Mouse (Mus musculus): ENCODE results near the gene Chfr. TPM values are rescaled to one million over a fixed set of nuclear protein-coding genes. Genes with fewer than 3 reads are reported as not detected.

The Chfr gene
- polyA plus RNA-seq, 1 experiment, result 185 TPM

DNA sequence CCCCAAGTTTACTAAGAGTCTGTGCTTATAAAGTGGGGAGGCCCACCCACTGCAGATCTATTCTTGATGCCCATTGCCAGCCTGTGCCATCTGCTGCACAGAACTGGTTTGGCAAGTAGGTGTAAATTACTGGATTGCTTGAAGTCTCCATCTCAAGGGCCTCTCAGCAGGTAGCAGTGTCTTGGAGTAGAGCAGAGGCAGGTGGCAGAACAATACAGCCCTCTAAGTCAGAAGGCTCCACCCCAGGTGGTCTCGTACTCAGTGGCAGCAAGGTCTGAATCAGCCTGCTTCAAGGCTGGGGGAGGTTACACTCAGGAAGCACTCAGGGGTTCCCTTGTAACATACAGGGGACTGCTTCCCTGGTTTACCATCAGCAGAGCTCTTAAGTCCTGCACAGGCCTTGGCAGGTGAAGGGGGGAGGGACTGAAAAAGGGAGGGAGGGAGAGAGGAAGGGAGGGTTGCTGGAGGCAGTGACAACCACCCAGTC is 36.6 kb upstream of the Chfr start:
- no peak overlapping the region for H3K4me3 ChIP-seq (ENCODE audit: control insufficient read depth, insufficient read depth, low read length)
- H3K27ac ChIP-seq (ENCODE audit: control insufficient read depth, insufficient read depth, low read length), result peak overlapping the region; percentile 2; the same call in 1 of the 2 replicates
- H3K4me1 ChIP-seq (replicated peaks; ENCODE audit: control insufficient read depth, insufficient read depth, low read length), result peaks cover 46% of the 10 kb centered on the region
- H3K36me3 ChIP-seq (ENCODE audit: control insufficient read depth, insufficient read depth, low read length), result no peaks in the 10 kb centered on the region; the same call in 1 of the 2 replicates
- H3K27me3 ChIP-seq (ENCODE audit: control insufficient read depth, insufficient read depth, low read length), result no peaks in the 10 kb centered on the region
- no peak for DNase-seq
- 13% methylated on average over 1 of the region's 1 CpGs for WGBS
- TF ChIP-seq POLR2A (IDR thresholded peaks at IDR 0.05; ENCODE audit: control insufficient read depth, extremely low read depth, insufficient read depth, low read length, poor library complexity) (no peak; the same call in 1 of the 2 replicates), CTCF (IDR thresholded peaks at IDR 0.05; ENCODE audit: borderline replicate concordance, control insufficient read depth, extremely low read depth, insufficient read depth, low read length, poor library complexity) (no peak)

DNA sequence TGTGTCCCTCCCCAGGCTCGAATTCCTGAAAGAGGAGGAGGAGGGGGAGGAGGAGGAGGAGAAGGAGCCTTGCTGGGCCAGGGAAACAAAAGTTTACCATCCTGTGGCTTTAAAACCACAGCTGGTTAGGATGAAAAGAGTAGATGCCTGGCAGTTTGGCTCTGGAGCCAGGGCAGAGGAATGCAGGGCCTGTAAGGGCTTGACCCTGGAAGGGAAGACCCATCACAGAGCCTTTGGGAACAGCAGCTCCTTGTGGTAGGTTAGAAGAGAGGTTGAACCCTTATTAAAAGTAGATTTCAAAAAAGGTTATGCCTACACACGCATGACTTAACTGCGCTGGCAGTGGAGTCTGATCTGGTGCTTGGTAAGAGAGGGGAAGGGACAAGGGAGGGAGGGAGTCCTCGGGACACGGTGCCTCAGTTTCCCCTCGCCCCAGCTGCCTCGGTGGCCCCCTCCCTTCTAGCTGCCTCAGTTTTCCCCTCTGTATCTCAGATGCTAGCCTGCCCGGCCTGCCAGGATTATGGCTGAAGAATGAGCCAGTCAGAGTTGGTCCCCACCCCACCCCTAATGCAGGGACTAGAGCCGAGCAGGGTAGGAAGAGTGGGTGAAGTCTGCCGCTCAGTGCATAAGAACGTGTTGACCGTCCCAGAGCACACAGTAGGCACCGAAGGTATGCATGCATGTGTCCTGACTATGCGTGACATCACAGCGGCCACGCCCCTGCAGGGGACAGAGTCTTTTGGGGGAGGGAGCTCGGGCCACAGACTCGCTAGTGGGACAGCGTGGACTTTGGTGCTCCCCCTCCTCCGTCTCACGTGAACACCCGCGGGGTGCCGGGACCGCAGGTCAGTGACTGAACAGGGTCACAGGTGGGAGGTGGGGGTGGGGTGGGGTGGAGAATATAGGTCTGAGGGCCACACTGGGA is 35.7 kb upstream of the Chfr start, which contains the start of gene Plcxd1:
Gene Plcxd1, plus strand, starts transcription at position 314 of the 925 bp plus-strand sequence.
- Histone ChIP-seq H3K27ac (ENCODE audit: control insufficient read depth, insufficient read depth, low read length) (peak within 1 kb of the TSS; percentile 2; the same call in 1 of the 2 replicates), H3K4me1 (replicated peaks; ENCODE audit: control insufficient read depth, insufficient read depth, low read length) (peaks cover 44% of the 10 kb centered on the region), H3K4me3 (ENCODE audit: control insufficient read depth, insufficient read depth, low read length) (peak within 1 kb of the TSS; percentile 46), H3K27me3 (ENCODE audit: control insufficient read depth, insufficient read depth, low read length) (no peaks in the 10 kb centered on the region), H3K36me3 (ENCODE audit: control insufficient read depth, insufficient read depth, low read length) (peaks cover 3% of the 10 kb centered on the region; the same call in 1 of the 2 replicates)
- no peak for TF ChIP-seq CTCF (IDR thresholded peaks at IDR 0.05; ENCODE audit: borderline replicate concordance, control insufficient read depth, extremely low read depth, insufficient read depth, low read length, poor library complexity)
- TF ChIP-seq POLR2A (IDR thresholded peaks at IDR 0.05; ENCODE audit: control insufficient read depth, extremely low read depth, insufficient read depth, low read length, poor library complexity), result no peak
- WGBS, result 53% methylated on average over 25 of the region's 25 CpGs
- DNase-seq, result no peak

DNA sequence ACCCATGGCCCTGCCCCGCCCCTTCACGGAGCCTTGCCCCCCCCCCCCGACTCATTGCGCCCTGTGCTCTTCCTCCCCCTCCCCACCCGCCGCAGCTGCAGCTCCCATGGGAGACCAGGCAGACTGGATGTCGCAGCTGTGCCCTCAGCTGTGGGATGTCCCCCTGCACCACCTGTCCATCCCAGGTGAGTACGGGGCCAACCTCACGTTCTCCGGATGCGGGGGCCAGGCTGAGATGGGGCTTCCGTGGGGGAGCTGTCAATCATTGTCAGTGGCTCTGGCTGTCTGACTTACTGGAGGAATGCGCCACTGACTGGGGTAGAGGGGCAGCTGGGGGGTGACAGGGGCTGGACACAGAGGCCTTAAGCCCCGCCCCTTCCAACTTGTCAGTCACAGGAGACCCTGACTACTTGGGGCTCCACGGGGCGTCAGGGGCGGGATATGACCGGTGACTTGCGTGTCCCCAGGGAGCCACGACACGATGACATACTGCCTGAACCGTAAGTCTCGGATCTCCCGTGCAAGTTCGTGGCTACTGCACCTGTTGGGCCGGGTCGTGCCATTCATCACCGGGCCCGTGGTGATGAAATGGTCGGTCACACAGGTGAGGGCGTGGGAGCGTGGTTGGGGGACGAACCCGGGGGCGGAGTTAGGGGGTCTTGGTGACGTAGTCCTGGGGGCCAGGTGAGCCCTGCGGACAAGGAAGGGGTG is 34.6 kb upstream of the Chfr start:
- Histone ChIP-seq H3K27me3 (ENCODE audit: control insufficient read depth, insufficient read depth, low read length) (no peaks in the 10 kb centered on the region), H3K27ac (ENCODE audit: control insufficient read depth, insufficient read depth, low read length) (no peak overlapping the region), H3K36me3 (ENCODE audit: control insufficient read depth, insufficient read depth, low read length) (peaks cover 3% of the 10 kb centered on the region; the same call in 1 of the 2 replicates), H3K4me1 (replicated peaks; ENCODE audit: control insufficient read depth, insufficient read depth, low read length) (peaks cover 39% of the 10 kb centered on the region), H3K4me3 (ENCODE audit: control insufficient read depth, insufficient read depth, low read length) (peak overlapping the region; percentile 46)
- WGBS, result 4% methylated on average over 37 of the region's 37 CpGs
- DNase-seq, result peak; percentile 62
- TF ChIP-seq POLR2A (IDR thresholded peaks at IDR 0.05; ENCODE audit: control insufficient read depth, extremely low read depth, insufficient read depth, low read length, poor library complexity) (no peak), CTCF (IDR thresholded peaks at IDR 0.05; ENCODE audit: borderline replicate concordance, control insufficient read depth, extremely low read depth, insufficient read depth, low read length, poor library complexity) (no peak)

DNA sequence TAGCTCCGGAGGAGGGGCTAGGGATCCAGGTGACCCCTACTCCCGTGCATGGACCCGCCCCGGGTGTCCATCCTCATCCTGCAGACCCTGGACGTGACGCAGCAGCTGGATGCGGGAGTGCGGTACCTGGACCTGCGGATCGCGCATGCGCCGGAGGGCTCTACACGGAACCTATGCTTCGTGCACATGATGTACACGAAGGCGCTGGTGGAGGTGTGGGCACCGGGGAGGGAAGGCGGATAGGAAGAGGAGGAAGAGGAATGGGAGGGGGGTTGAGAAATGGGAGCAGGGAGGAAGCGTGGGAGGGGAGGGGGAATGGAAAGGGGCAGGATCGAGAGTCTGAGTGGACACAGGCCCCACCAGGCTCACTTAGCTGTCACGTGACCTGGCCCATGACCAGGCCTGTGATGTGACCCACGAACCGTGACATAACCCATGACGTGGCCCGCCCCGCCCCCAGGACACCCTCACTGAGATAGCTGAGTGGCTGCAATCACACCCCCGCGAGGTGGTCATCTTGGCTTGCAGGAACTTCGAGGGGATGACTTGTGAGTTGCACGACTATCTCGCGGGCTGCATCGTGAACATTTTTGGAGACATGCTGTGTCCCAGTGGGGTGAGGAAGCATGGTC is 33.8 kb upstream of the Chfr start:
- TF ChIP-seq CTCF (IDR thresholded peaks at IDR 0.05; ENCODE audit: borderline replicate concordance, control insufficient read depth, extremely low read depth, insufficient read depth, low read length, poor library complexity), result no peak
- TF ChIP-seq POLR2A (IDR thresholded peaks at IDR 0.05; ENCODE audit: control insufficient read depth, extremely low read depth, insufficient read depth, low read length, poor library complexity), result no peak
- Histone ChIP-seq H3K27me3 (ENCODE audit: control insufficient read depth, insufficient read depth, low read length) (no peaks in the 10 kb centered on the region), H3K4me1 (replicated peaks; ENCODE audit: control insufficient read depth, insufficient read depth, low read length) (peaks cover 45% of the 10 kb centered on the region), H3K4me3 (ENCODE audit: control insufficient read depth, insufficient read depth, low read length) (peak overlapping the region; percentile 46), H3K27ac (ENCODE audit: control insufficient read depth, insufficient read depth, low read length) (no peak overlapping the region), H3K36me3 (ENCODE audit: control insufficient read depth, insufficient read depth, low read length) (peaks cover 3% of the 10 kb centered on the region; the same call in 1 of the 2 replicates)
- DNase-seq, result peak; percentile 37
- 28% methylated on average over 34 of the region's 34 CpGs for WGBS

DNA sequence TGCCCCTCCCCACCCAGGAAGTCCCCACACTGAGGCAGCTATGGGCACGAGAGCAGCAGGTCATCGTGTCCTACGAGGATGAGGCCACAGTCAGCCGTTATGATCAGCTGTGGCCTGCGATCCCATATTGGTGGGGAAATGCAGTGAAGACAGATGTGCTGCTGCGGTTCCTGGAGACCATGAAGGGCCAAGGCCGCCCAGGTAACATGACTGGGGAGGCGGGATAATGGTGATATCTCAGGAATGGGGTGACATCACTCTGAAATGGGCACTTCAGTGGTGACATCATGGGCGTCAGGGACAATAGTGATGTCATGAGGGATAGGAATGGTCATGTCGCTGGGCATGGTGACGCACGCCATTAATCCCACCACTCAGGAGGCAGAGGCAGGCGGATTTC is 33.2 kb upstream of the Chfr start:
- Histone ChIP-seq H3K4me3 (ENCODE audit: control insufficient read depth, insufficient read depth, low read length) (no peak overlapping the region), H3K36me3 (ENCODE audit: control insufficient read depth, insufficient read depth, low read length) (peaks cover 3% of the 10 kb centered on the region; the same call in 1 of the 2 replicates), H3K27me3 (ENCODE audit: control insufficient read depth, insufficient read depth, low read length) (no peaks in the 10 kb centered on the region), H3K27ac (ENCODE audit: control insufficient read depth, insufficient read depth, low read length) (no peak overlapping the region), H3K4me1 (replicated peaks; ENCODE audit: control insufficient read depth, insufficient read depth, low read length) (peaks cover 49% of the 10 kb centered on the region)
- TF ChIP-seq POLR2A (IDR thresholded peaks at IDR 0.05; ENCODE audit: control insufficient read depth, extremely low read depth, insufficient read depth, low read length, poor library complexity) (no peak), CTCF (IDR thresholded peaks at IDR 0.05; ENCODE audit: borderline replicate concordance, control insufficient read depth, extremely low read depth, insufficient read depth, low read length, poor library complexity) (no peak)
- WGBS, result 97% methylated on average over 13 of the region's 13 CpGs
- no peak for DNase-seq
